Mouse (Mus musculus): ENCODE data around the gene Msh4.

GRCm38 (mm10) chr3:153847207-153847733 is 58.7 kb downstream of the Msh4 start:
- TF ChIP-seq CTCF (conservative IDR thresholded peaks at IDR 0.05 in 1 of 2, IDR thresholded peaks at IDR 0.05 in 1 of 2; ENCODE audit: low read depth in 2 of 2, low read length in 2 of 2) (no peak), POLR2A (IDR thresholded peaks at IDR 0.05; ENCODE audit: low read depth, low read length) (no peak), E2F4 (IDR thresholded peaks at IDR 0.05; ENCODE audit: insufficient replicate concordance, low read depth, low read length) (no peak), NRF1 (IDR thresholded peaks at IDR 0.05; ENCODE audit: low read depth, low read length) (no peak), MXI1 (IDR thresholded peaks at IDR 0.05; ENCODE audit: low read depth, low read length) (no peak), USF1 (IDR thresholded peaks at IDR 0.05; ENCODE audit: low read depth, low read length) (no peak), CHD1 (IDR thresholded peaks at IDR 0.05; ENCODE audit: low read depth, low read length) (no peak), ZMIZ1 (IDR thresholded peaks at IDR 0.05; ENCODE audit: low read depth, low read length) (no peak), CHD2 (IDR thresholded peaks at IDR 0.05; ENCODE audit: low read length) (no peak), MEF2A (IDR thresholded peaks at IDR 0.05; ENCODE audit: borderline replicate concordance, low read depth, low read length) (no peak), SIN3A (IDR thresholded peaks at IDR 0.05; ENCODE audit: low read length) (no peak), RCOR1 (conservative IDR thresholded peaks at IDR 0.05; ENCODE audit: low read depth, low read length) (no peak), EP300 (IDR thresholded peaks at IDR 0.05; ENCODE audit: low read length) (no peak), USF2 (conservative IDR thresholded peaks at IDR 0.05; ENCODE audit: low read depth, low read length) (no peak)
